Mouse (Mus musculus) embryonic facial prominence, embryonic 13.5 days (tissue): ENCODE measurements around the gene Gm5725. TPM values are rescaled to one million over a fixed set of nuclear protein-coding genes. Genes with fewer than 3 reads are reported as not detected.
"Not testable (repeated sequence)": the region's sequence is repeated elsewhere in the genome, so short reads cannot be mapped to it uniquely, and the experiment has no call there.

Source experiments
- ATAC-seq: fragments of 200-750 bp; cut with Nextera tagmentation; 2 replicates; pipeline ENCODE4 v1.8.0; 2017; ENCODE audit warnings: low read depth; ENCODE audit not compliant: insufficient number of reproducible peaks, insufficient read depth, low FRiP score, low TSS enrichment
- H3K27ac ChIP-seq: fragments of 300-500 bp; sonication (generic); 2 replicates; pipeline ENCODE4 v1.5.1; 2015; ENCODE audit warnings: moderate library complexity, mild to moderate bottlenecking, inconsistent platforms
- H3K27me3 ChIP-seq: fragments of 300-500 bp; sonication (generic); 2 replicates; pipeline ENCODE4 v1.6.1; 2015; ENCODE audit warnings: mild to moderate bottlenecking, inconsistent platforms
- H3K36me3 ChIP-seq: fragments of 300-500 bp; sonication (generic); 2 replicates; pipeline ENCODE4 v1.6.1; 2015; ENCODE audit warnings: mild to moderate bottlenecking, inconsistent platforms
- H3K4me1 ChIP-seq: fragments of 300-500 bp; sonication (generic); 2 replicates; pipeline ENCODE4 v1.6.1; 2015; ENCODE audit warnings: inconsistent platforms
- H3K4me2 ChIP-seq: fragments of 300-500 bp; sonication (generic); 2 replicates; pipeline ENCODE4 v1.6.1; 2015; ENCODE audit warnings: moderate library complexity, mild to moderate bottlenecking, inconsistent platforms
- H3K4me3 ChIP-seq: fragments of 300-500 bp; sonication (generic); 2 replicates; pipeline ENCODE4 v1.5.1; 2015; ENCODE audit warnings: mild to moderate bottlenecking, inconsistent platforms
- H3K9ac ChIP-seq: fragments of 300-500 bp; sonication (generic); 2 replicates; pipeline ENCODE4 v1.6.1; 2015; ENCODE audit warnings: mild to moderate bottlenecking, inconsistent platforms
- H3K9me3 ChIP-seq: fragments of 300-500 bp; sonication (generic); 2 replicates; pipeline ENCODE4 v1.6.1; 2016; ENCODE audit warnings: inconsistent platforms
- WGBS: fragments of 180-500 bp; shearing (Covaris S2); methylation state at CpG from one replicate; pipeline ENCODE4 v1.1.7; 2015; ENCODE audit warnings: mixed read lengths; 5-methylcytosine and 5-hydroxymethylcytosine counted together
- polyA plus RNA-seq: library from polyadenylated mRNA; unstranded; fragments of >200 nt; fragmentation: Nextera tagmentation; extraction: Ambion mirVana; gene quantifications from 2 replicates; pipeline ENCODE4 v1.2.1, GENCODE M21; 2015

Gene Gm5725
- polyA plus RNA-seq: not detected in 2 replicates

- ATAC-seq, H3K4me3 ChIP-seq, H3K27me3 ChIP-seq, H3K27ac ChIP-seq, H3K4me1 ChIP-seq, H3K36me3 ChIP-seq, H3K4me2 ChIP-seq, H3K9me3 ChIP-seq, H3K9ac ChIP-seq: not testable (repeated sequence)
- WGBS: no CpG with 5 or more reads among the region's 1 CpGs
Observed at GRCm38 (mm10) chr7:21844167-21844566, at the start of gene Gm5725. Gm5725 (minus strand) TSS chr7:21844267.

- not testable (repeated sequence) for H3K27me3 ChIP-seq, H3K36me3 ChIP-seq, H3K4me2 ChIP-seq, H3K27ac ChIP-seq, ATAC-seq, H3K4me3 ChIP-seq, H3K9ac ChIP-seq, H3K9me3 ChIP-seq, H3K4me1 ChIP-seq
- WGBS: no CpG with 5 or more reads among the region's 1 CpGs
Observed at GRCm38 (mm10) chr7:21832051-21832450, 12.0 kb downstream of the Gm5725 start, which contains the start of gene Vmn1r135. Vmn1r135 (plus strand) TSS chr7:21832351.

- H3K36me3 ChIP-seq, H3K9ac ChIP-seq, H3K4me2 ChIP-seq, ATAC-seq, H3K4me1 ChIP-seq, H3K9me3 ChIP-seq, H3K27me3 ChIP-seq, H3K27ac ChIP-seq, H3K4me3 ChIP-seq: not testable (repeated sequence)
- no CpG with 5 or more reads among the region's 3 CpGs for WGBS
Observed at GRCm38 (mm10) chr7:21796628-21797027, 47.4 kb downstream of the Gm5725 start, which contains the start of gene Gm4177. Gm4177 (minus strand) TSS chr7:21796728.

Other genes with a start within 250 kb of the Gm5725 start
- not detected in 2 replicates for gene Vmn1r132, start 230.2 kb downstream of the Gm5725 start, polyA plus RNA-seq
- not detected in 2 replicates for gene Gm4175, start 82.8 kb downstream of the Gm5725 start, polyA plus RNA-seq
- gene Gm4177, start 47.5 kb downstream of the Gm5725 start, polyA plus RNA-seq: not detected in 2 replicates
- gene Vmn1r135, start 11.9 kb downstream of the Gm5725 start, polyA plus RNA-seq: not detected in 2 replicates
- gene Gm5891, start 77.0 kb upstream of the Gm5725 start, polyA plus RNA-seq: not detected in 2 replicates
- gene Vmn1r137, start 150.3 kb upstream of the Gm5725 start, polyA plus RNA-seq: not detected in 2 replicates
- gene Vmn1r138, start 184.6 kb upstream of the Gm5725 start, polyA plus RNA-seq: not detected in 2 replicates
- not detected in 2 replicates for gene Gm6176, start 212.0 kb upstream of the Gm5725 start, polyA plus RNA-seq
- not detected in 2 replicates for gene Vmn1r139, start 224.8 kb upstream of the Gm5725 start, polyA plus RNA-seq